Mouse (Mus musculus) adrenal gland, adult 8-10 months (tissue): ENCODE data around the gene Chmp4b. TPM values are rescaled to one million over a fixed set of nuclear protein-coding genes. Genes with fewer than 3 reads are reported as not detected.

Experiments
- DNase-seq: peaks from one replicate; pipeline ENCODE4 v3.0.0; 2022
- total RNA-seq, 4 experiments: library from RNA; stranded (reverse); gene quantifications; 2 replicates each; pipeline ENCODE4 v1.2.4; 2022

Gene Chmp4b
- total RNA-seq, 4 experiments from 2014 or later, result 224 to 310 (median 256) TPM

- no peak for DNase-seq
Observed at GRCm38 (mm10) chr2:154684901-154685470, 33.5 kb downstream of the Chmp4b start.

- no peak for DNase-seq
Observed at GRCm38 (mm10) chr2:154685772-154686171, 34.3 kb downstream of the Chmp4b start.

- no peak for DNase-seq
Observed at GRCm38 (mm10) chr2:154686819-154687218, 35.3 kb downstream of the Chmp4b start.

- DNase-seq, result no peak
Observed at GRCm38 (mm10) chr2:154689391-154689790, 37.9 kb downstream of the Chmp4b start.

GRCm38 (mm10) chr2:154690959-154691358 lies 39.5 kb downstream of the Chmp4b start:
- DNase-seq, result no peak

- no peak for DNase-seq
Observed at GRCm38 (mm10) chr2:154693186-154693940, 41.9 kb downstream of the Chmp4b start.

GRCm38 (mm10) chr2:154693941-154694256 lies 42.4 kb downstream of the Chmp4b start:
- DNase-seq, result no peak

- DNase-seq, result no peak
Observed at GRCm38 (mm10) chr2:154695690-154696089, 44.2 kb downstream of the Chmp4b start.

GRCm38 (mm10) chr2:154696660-154697059 lies 45.2 kb downstream of the Chmp4b start:
- DNase-seq, result no peak

- DNase-seq, result no peak
Observed at GRCm38 (mm10) chr2:154699360-154699759, 47.9 kb downstream of the Chmp4b start.

- no peak for DNase-seq
Observed at GRCm38 (mm10) chr2:154700177-154700576, 48.7 kb downstream of the Chmp4b start.

- DNase-seq, result no peak
Observed at GRCm38 (mm10) chr2:154702637-154703315, 51.3 kb downstream of the Chmp4b start.

GRCm38 (mm10) chr2:154706526-154707280 lies 55.2 kb downstream of the Chmp4b start:
- peak; percentile 75 for DNase-seq

GRCm38 (mm10) chr2:154707284-154707683 lies 55.8 kb downstream of the Chmp4b start:
- DNase-seq, result no peak

- DNase-seq, result no peak
Observed at GRCm38 (mm10) chr2:154707830-154708385, 56.4 kb downstream of the Chmp4b start.

- DNase-seq, result no peak
Observed at GRCm38 (mm10) chr2:154711701-154712100, 60.2 kb downstream of the Chmp4b start.

GRCm38 (mm10) chr2:154712271-154712677 lies 60.8 kb downstream of the Chmp4b start:
- no peak for DNase-seq

GRCm38 (mm10) chr2:154713083-154713482 lies 61.6 kb downstream of the Chmp4b start:
- DNase-seq, result no peak

- DNase-seq, result no peak
Observed at GRCm38 (mm10) chr2:154713964-154714363, 62.5 kb downstream of the Chmp4b start.

GRCm38 (mm10) chr2:154716586-154716985 lies 65.1 kb downstream of the Chmp4b start:
- peak; percentile 63 for DNase-seq

GRCm38 (mm10) chr2:154717081-154717480 lies 65.6 kb downstream of the Chmp4b start:
- no peak for DNase-seq

- no peak for DNase-seq
Observed at GRCm38 (mm10) chr2:154718855-154719556, 67.5 kb downstream of the Chmp4b start.
